Mouse (Mus musculus) kidney, embryonic 16.5 days (tissue): Measurements from ENCODE around the gene Sult2a2. TPM values are rescaled to one million over a fixed set of nuclear protein-coding genes. Genes with fewer than 3 reads are reported as not detected.
"Not testable (repeated sequence)": the region's sequence is repeated elsewhere in the genome, so short reads cannot be mapped to it uniquely, and the experiment has no call there.

Experiments used
- ATAC-seq: fragments of 200-750 bp; cut with Nextera tagmentation; 2 replicates; pipeline ENCODE4 v1.8.0; 2017; ENCODE audit warnings: moderate TSS enrichment; ENCODE audit not compliant: low FRiP score, low TSS enrichment
- H3K27ac ChIP-seq: fragments of 300-500 bp; sonication (generic); 2 replicates; pipeline ENCODE4 v1.5.1; 2014; ENCODE audit warnings: low read length
- H3K27me3 ChIP-seq: fragments of 300-500 bp; sonication (generic); 2 replicates; pipeline ENCODE4 v1.6.1; 2014; ENCODE audit warnings: low read length, control low read depth, mixed read lengths; ENCODE audit not compliant: insufficient read depth
- H3K36me3 ChIP-seq: fragments of 300-500 bp; sonication (generic); 2 replicates; pipeline ENCODE4 v1.6.1; 2014; ENCODE audit warnings: low read length, control low read depth, mixed read lengths; ENCODE audit not compliant: insufficient read depth
- H3K4me1 ChIP-seq: fragments of 300-500 bp; sonication (generic); 2 replicates; pipeline ENCODE4 v1.6.1; 2014; ENCODE audit warnings: low read length, control low read depth, mixed read lengths; ENCODE audit not compliant: insufficient read depth
- H3K4me2 ChIP-seq: fragments of 300-500 bp; sonication (generic); replicated peaks from 2 replicates; pipeline ENCODE4 v1.6.1; 2014; ENCODE audit warnings: low read depth, low read length
- H3K4me3 ChIP-seq: fragments of 300-500 bp; sonication (generic); 2 replicates; pipeline ENCODE4 v1.5.1; 2014; ENCODE audit warnings: mild to moderate bottlenecking, low read length
- H3K9ac ChIP-seq: fragments of 300-500 bp; sonication (generic); replicated peaks from 2 replicates; pipeline ENCODE4 v1.6.1; 2014; ENCODE audit warnings: low read length
- H3K9me3 ChIP-seq: fragments of 300-500 bp; sonication (generic); 2 replicates; pipeline ENCODE4 v1.6.1; 2016; ENCODE audit warnings: low read length, control low read depth
- WGBS: fragments of 180-500 bp; shearing (Covaris S2); extraction: QIAGEN DNeasy Blood & Tissue Kit; methylation state at CpG from one replicate; pipeline ENCODE4 v1.1.7; 2014; 5-methylcytosine and 5-hydroxymethylcytosine counted together
- polyA plus RNA-seq: library from polyadenylated mRNA; unstranded; fragments of >200 nt; fragmentation: Nextera tagmentation; extraction: Ambion mirVana; gene quantifications from 2 replicates; pipeline ENCODE4 v1.2.1, GENCODE M21; 2015

Gene Sult2a2
- polyA plus RNA-seq = not detected in 2 replicates

DNA sequence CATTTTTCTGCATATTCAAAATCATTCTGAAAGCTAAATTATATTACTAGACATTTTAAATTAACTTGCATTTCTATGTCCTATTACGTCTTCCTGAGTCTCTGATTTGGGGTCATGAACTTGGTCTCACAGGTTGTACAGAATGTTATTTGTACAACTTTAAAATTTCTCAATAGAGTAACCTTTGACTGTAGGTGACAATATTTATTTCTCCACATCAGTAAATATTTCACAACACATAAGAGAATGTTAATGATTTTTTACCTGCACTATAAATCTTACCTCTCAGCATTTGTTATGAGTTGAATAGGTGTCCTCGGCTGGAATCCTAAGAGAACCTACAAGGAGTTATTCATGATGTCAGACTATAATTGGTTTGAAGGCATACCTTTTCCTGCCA, at the start of gene Sult2a2:
Sult2a2 (plus strand) TSS at position 301 of the 400 bp plus-strand sequence.
- not testable (repeated sequence) for H3K36me3 ChIP-seq, H3K4me3 ChIP-seq, ATAC-seq, H3K9me3 ChIP-seq, H3K9ac ChIP-seq, H3K27me3 ChIP-seq, H3K27ac ChIP-seq, H3K4me1 ChIP-seq, H3K4me2 ChIP-seq
- 68% methylated on average over 1 of the region's 2 CpGs for WGBS

DNA sequence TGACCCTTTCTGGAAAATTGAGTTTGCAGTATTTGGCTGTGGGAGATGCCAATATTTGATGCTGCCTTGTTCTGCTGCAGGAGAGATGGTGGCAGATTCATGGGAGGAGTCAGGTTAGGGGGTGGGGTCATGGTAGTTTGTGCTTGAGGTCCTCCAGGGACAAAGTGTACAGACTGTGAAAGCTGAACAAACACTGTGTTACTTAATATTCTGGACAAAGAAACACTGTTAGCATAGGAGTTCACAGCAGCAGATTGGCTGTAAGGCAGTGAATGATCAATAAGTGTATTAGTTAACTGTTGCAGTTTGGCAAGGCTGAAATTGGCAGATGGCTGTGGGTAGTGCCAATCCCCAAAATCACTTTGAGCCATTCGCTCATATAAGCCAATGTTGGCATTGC, 80.6 kb downstream of the Sult2a2 start:
- H3K27me3 ChIP-seq = no peaks in the 10 kb centered on the region
- no peak overlapping the region for H3K4me3 ChIP-seq
- no peak overlapping the region for H3K4me2 ChIP-seq
- no peaks in the 10 kb centered on the region for H3K9me3 ChIP-seq
- H3K27ac ChIP-seq = no peak overlapping the region
- H3K4me1 ChIP-seq = no peaks in the 10 kb centered on the region
- 90% methylated on average over 1 of the region's 1 CpGs for WGBS
- no peak for ATAC-seq
- no peaks in the 10 kb centered on the region for H3K36me3 ChIP-seq
- H3K9ac ChIP-seq = no peak overlapping the region

Other genes with a start within 250 kb of the Sult2a2 start
- not detected in 2 replicates for gene Bsph2, start 162.4 kb upstream of the Sult2a2 start, polyA plus RNA-seq
- not detected in 2 replicates for gene Sult2a5, start 109.5 kb upstream of the Sult2a2 start, polyA plus RNA-seq
- gene Sult2a1, start 103.9 kb downstream of the Sult2a2 start, polyA plus RNA-seq = not detected in 2 replicates